Mouse (Mus musculus) gonadal fat pad, adult 2 months (tissue): ENCODE results near the gene Secisbp2. TPM values are rescaled to one million over a fixed set of nuclear protein-coding genes. Genes with fewer than 3 reads are reported as not detected.
"Not testable (repeated sequence)": the region's sequence is repeated elsewhere in the genome, so short reads cannot be mapped to it uniquely, and the experiment has no call there.

ENCODE experiments used
- DNase-seq: peaks from one replicate; pipeline ENCODE4 v3.0.0-alpha.2; 2012; ENCODE audit warnings: low read depth
- polyA plus RNA-seq: library from polyadenylated mRNA; depleted of rRNA; stranded (reverse); fragments of >200 nt; gene quantifications from 2 replicates; pipeline ENCODE4 v1.2.3, GENCODE M21; 2012

Gene Secisbp2
- polyA plus RNA-seq, 1 experiment = 17.5 TPM

- no peak for DNase-seq
These were observed 7.3 kb upstream of the Secisbp2 start for GRCm38 (mm10) chr13:51643924-51644828.

- peak; percentile 72 for DNase-seq
These were observed 6.4 kb upstream of the Secisbp2 start, which contains the start of gene Cks2 for GRCm38 (mm10) chr13:51644829-51645789. Cks2 (plus strand) TSS chr13:51645232.

DNA sequence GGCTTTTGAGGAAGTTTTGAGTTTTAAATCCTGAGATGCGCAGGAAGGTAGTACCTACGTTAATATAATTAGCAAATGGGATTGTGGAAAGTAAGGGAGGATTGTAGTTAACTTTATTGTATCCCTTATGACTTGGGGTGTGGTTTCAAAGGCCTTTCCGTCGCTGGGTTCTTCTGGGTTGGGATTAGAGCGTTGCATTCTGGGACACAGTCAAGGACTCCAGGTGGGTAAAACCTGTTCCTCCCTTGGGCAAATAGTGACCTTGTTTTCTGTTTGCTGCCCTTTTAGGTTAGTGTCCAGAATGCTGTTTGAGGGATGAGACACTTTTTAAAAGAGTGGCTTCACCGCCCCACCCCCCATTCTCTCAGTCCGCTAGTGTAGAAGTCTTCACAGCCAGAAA, 5.6 kb upstream of the Secisbp2 start:
- DNase-seq = no peak

- DNase-seq = no peak
These were observed 5.0 kb upstream of the Secisbp2 start for GRCm38 (mm10) chr13:51646362-51647027.

GRCm38 (mm10) chr13:51647770-51648169, 3.7 kb upstream of the Secisbp2 start:
- DNase-seq = no peak

DNA sequence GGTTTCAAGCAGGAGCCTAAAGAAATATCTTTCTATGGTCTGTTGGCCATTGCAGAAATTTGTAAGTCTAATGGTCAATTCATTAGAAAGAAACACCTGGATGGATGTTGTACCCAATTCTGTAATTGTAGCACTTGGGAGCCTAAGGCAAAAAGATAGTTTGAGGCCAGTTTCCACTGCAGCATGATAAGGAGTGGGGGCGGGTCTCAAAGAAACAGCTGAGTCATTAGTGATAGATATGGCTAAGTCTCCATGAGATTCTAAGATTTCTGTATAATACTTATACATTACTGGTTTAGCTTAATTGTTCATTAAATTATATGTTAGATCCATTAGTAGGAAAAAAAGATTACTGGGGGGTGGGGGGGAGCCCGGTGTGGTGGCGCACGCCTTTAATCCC, 3.3 kb upstream of the Secisbp2 start:
- no peak for DNase-seq

- DNase-seq = no peak
These were observed 1.8 kb upstream of the Secisbp2 start for GRCm38 (mm10) chr13:51649740-51650139.

- no peak for DNase-seq
These were observed 1.7 kb downstream of the Secisbp2 start for GRCm38 (mm10) chr13:51653159-51653558.

DNA sequence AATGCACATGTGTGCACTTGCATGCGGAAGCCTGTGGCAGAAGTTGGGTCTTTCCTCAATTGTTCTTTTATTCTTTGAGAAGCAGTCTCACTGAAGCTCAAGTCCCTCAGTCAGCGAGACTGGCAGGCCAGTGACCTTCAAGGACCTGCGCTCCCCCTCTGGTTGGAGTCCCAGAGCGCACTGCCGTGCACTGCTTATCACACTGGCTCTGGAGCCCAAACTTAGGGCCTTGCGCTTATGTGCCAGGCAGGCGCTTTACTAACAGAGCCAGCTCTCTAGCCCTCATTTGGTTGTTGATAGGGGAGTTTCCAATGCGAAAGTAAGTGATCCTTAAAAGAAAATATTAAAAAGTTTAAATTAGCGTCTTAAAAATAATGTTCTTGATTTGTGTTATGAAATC, 2.5 kb downstream of the Secisbp2 start:
- DNase-seq = no peak

DNA sequence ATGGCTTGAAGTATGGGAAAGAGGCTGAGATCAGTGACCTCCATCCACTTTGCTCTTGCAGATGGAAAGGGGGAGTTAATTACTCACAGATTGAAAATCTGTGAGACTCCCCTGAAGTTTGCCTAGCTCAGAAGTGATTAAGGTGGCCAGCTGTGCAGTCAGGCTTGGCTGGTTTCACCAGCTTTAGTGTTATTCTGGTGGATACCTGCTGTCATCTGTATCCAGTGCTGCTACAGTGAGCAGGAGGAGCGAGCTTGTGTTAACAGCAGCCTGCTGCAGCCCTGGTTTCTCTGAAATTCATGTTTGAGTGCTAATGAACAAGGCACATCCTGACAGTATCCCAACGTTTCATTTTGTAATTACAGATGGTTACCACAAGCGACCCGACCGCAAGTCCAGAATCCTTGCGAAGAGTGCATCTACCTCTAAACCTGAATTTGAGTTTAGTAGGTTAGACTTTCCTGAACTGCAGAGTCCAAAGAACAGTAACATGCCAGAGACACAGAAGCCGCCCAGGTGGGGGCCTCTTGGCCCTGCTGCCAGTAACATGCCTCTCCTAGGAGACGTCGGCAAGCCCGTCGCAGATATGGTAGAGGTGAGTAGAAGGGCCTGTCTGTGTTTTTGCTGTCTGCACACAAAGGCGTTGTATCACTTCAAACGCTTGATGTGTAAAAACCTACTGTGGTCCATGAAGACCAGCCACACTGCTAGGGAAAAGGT, 5.2 kb downstream of the Secisbp2 start:
- DNase-seq = no peak

GRCm38 (mm10) chr13:51658094-51658493, 6.6 kb downstream of the Secisbp2 start:
- DNase-seq = no peak

- no peak for DNase-seq
These were observed 8.1 kb downstream of the Secisbp2 start for GRCm38 (mm10) chr13:51659573-51659972.

- no peak for DNase-seq
These were observed 12.1 kb downstream of the Secisbp2 start for GRCm38 (mm10) chr13:51663561-51663960.

DNA sequence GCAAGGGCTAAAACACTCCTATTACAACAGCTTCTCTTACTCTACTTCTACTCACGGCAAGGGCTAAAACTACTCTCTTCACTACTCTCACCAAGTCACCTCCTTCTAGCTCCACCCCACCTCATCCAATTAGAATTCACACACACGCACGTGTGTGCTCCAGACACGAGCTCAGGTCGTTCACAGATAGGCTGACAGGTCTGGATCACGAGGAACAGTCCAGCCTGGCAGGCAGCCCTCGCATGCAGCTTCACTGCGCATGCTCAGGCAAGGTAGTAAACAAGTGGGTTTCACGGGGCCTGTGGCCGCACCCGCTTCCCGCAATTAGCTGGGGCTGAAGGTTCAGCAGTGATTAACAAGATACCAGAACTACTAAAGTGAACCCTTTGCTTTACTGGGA, 16.7 kb downstream of the Secisbp2 start:
- DNase-seq = not testable (repeated sequence)

DNA sequence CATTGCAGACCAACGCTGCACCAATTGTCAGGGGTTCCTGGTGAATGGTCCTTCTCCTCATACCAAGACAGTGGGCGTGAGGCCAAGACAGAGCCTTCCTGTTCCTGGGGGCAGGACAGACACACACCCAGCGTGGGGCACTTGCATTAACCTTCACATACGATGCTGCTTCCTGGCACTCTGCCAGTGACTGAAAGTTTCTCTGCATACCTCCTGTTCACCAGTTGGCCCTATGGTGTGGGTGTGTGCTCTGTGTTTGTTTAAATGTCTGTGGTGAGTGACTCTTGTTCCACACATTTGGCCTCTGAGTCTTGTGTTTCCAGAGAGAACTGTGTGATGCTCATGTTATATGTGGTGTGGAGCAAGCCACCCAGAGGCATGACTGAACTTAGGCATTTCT, 25.1 kb downstream of the Secisbp2 start:
- no peak for DNase-seq

DNA sequence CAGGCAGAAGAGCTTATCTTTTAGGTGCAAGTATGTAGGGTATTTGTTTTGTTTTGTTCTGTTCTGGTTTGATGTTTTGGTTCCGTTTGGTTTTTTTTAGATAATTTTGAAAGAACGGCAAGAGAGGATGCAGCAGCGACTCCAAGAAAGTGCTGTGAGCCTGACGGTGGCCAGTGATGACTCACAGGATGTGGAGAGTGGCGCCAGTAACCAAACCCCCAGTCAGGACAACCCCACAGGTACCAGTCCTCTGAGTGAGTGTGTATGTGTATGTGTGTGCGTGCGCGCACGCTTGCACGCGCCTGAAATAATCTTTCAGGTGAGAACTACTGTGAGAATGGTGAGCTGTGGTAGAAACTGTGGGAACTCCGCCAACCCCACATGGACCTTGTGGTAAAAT, 25.5 kb downstream of the Secisbp2 start:
- no peak for DNase-seq

DNA sequence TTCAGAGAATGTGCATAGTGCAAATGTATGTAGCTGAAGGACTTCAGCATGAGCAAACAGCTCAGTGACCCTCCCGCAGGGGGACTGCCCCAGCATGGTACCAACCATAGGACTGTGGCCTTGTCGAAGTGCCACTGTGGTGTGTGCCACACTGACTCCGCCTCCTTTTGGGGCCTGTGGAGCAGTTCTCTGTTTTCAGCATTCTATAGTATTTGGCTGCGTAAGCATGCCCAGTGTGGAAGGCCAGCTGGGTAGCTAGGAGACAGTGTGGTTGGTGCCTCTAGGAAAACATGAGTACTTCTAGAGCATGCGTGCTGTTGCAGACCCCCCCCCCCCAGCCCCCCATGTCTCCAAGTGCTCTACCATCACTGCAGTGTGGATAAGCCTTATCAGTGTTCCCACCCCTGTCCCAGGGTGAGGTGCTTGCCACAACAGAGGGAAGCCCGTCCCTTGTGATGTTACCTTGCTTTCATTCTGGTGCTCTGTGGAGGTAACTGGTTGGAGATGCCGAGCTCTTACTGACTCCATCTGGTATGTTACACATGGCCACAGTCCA, 26.2 kb downstream of the Secisbp2 start:
- DNase-seq = no peak

DNA sequence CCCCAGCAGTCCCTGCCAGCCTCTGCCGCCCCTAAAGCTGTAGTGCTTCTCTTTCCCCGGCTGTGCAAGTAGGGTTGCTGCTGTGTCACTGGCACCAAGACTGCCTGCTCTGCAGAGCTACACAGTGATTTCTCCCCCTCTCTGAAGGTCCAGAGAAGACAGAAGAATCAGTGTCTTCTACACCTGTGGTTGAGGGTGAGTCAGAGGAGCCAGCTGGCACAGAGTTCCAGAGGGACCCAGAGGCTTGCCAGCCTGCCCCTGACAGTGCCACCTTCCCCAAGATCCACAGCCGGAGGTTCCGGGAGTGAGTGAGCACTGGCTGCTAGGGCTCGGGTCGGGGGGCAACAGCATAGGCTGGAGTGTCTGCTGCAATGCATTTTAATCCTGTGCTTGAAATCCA, 27.2 kb downstream of the Secisbp2 start:
- DNase-seq = no peak

- DNase-seq = no peak
These were observed 27.8 kb downstream of the Secisbp2 start for GRCm38 (mm10) chr13:51679332-51679731.

DNA sequence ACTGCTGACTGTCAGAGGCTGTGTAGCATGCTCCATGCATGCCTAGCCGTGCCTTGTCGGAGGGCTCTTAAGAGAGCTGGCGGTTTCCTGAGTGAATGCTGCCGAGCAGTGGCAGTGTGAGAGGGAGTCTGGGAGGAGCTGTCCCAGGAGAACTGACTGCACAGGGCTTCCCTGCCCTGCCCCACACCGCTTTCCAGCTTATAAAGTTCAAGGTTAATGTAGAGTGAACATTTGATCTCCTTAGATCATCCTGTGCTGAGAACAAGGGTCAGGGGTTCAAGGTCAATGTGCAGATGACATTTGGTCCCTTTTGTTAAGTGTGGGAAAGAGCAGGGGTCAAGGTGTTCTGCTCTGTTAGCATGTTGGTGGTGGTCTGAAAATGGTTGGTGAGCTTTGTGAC, 29.6 kb downstream of the Secisbp2 start:
- no peak for DNase-seq

DNA sequence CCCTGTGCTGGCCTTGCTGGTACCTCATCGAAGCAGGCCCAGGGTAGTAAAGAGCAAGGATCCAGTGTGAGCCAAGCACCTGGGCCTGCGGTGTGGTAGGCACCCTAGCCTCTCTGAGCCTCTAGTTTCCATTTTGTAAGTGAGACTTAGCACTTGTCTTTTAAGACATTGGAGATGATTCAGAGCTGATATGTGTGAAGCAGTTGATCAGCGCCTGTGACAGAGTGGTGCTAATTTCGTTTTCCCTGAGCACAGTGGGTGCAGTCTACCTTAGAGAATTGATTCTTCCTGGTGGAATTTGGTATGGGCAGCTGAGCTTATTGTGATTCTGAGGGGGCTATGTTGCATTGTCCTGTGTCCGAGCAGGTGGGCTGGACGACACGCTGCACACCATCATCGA, 30.1 kb downstream of the Secisbp2 start:
- no peak for DNase-seq
